Mouse (Mus musculus) neural tube, embryonic 11.5 days (tissue): ENCODE measurements around the gene Arhgef12. TPM values are rescaled to one million over a fixed set of nuclear protein-coding genes. Genes with fewer than 3 reads are reported as not detected.
A peak's percentile ranks its signal among the peaks of the same experiment; 100 is the strongest.

Experiments
- ATAC-seq: fragments of 200-750 bp; cut with Nextera tagmentation; 2 replicates; pipeline ENCODE4 v1.8.0; 2017; ENCODE audit warnings: moderate number of reproducible peaks, mild to moderate bottlenecking, moderate TSS enrichment, moderate library complexity; ENCODE audit not compliant: insufficient read depth, low FRiP score, low TSS enrichment
- DNase-seq: peaks from one replicate; pipeline ENCODE4 v3.0.0-alpha.2; 2015; ENCODE audit warnings: low spot score
- H3K27ac ChIP-seq: fragments of 300-500 bp; sonication (generic); 2 replicates; pipeline ENCODE4 v1.5.1; 2014; ENCODE audit warnings: low read depth, mild to moderate bottlenecking, low read length
- H3K27me3 ChIP-seq: fragments of 300-500 bp; sonication (generic); 2 replicates; pipeline ENCODE4 v1.6.1; 2014; ENCODE audit warnings: mild to moderate bottlenecking, low read length, mixed read lengths; ENCODE audit not compliant: control insufficient read depth, insufficient read depth
- H3K36me3 ChIP-seq: fragments of 300-500 bp; sonication (generic); 2 replicates; pipeline ENCODE4 v1.6.1; 2014; ENCODE audit warnings: mild to moderate bottlenecking, low read length, moderate library complexity, mixed read lengths; ENCODE audit not compliant: control insufficient read depth, insufficient read depth
- H3K4me1 ChIP-seq: fragments of 300-500 bp; sonication (generic); 2 replicates; pipeline ENCODE4 v1.6.1; 2014; ENCODE audit warnings: low read length, mixed read lengths; ENCODE audit not compliant: control insufficient read depth, insufficient read depth
- H3K4me2 ChIP-seq: fragments of 300-500 bp; sonication (generic); 2 replicates; pipeline ENCODE4 v1.6.1; 2014; ENCODE audit warnings: low read depth, mild to moderate bottlenecking, moderate library complexity
- H3K4me3 ChIP-seq: fragments of 300-500 bp; sonication (generic); 2 replicates; pipeline ENCODE4 v1.5.1; 2014; ENCODE audit warnings: low read depth, low read length
- H3K9ac ChIP-seq: fragments of 300-500 bp; sonication (generic); 2 replicates; pipeline ENCODE4 v1.6.1; 2014; ENCODE audit warnings: mild to moderate bottlenecking, low read length
- H3K9me3 ChIP-seq: fragments of 300-500 bp; sonication (generic); 2 replicates; pipeline ENCODE4 v1.6.1; 2016; ENCODE audit warnings: low read length; ENCODE audit not compliant: control insufficient read depth
- WGBS: fragments of 180-500 bp; shearing (Covaris S2); extraction: QIAGEN DNeasy Blood & Tissue Kit; methylation state at CpG from one replicate; pipeline ENCODE4 v1.1.7; 2014; 5-methylcytosine and 5-hydroxymethylcytosine counted together
- polyA plus RNA-seq: library from polyadenylated mRNA; unstranded; fragments of >200 nt; fragmentation: Nextera tagmentation; extraction: Ambion mirVana; gene quantifications from 2 replicates; pipeline ENCODE4 v1.2.1, GENCODE M21; 2014

Arhgef12 gene
- polyA plus RNA-seq, 1 experiment from 2014 or later: 10.3 TPM

GRCm38 (mm10) chr9:43015366-43015765 lies 91.7 kb downstream of the Arhgef12 start:
- Histone ChIP-seq H3K9me3 (no peaks in the 10 kb centered on the region), H3K9ac (no peak overlapping the region), H3K36me3 (0 out of 2 replicates have a peak, but pooled peaks cover 4% of the 10 kb centered on the region), H3K4me2 (no peak overlapping the region), H3K27me3 (no peaks in the 10 kb centered on the region), H3K27ac (no peak overlapping the region), H3K4me3 (no peak overlapping the region), H3K4me1 (no peaks in the 10 kb centered on the region)
- ATAC-seq (no peak), DNase-seq (no peak)
- WGBS: 94% methylated on average over 2 of the region's 2 CpGs

- Histone ChIP-seq H3K4me3 (no peak overlapping the region), H3K4me2 (no peak overlapping the region), H3K4me1 (no peaks in the 10 kb centered on the region), H3K27ac (no peak overlapping the region), H3K9me3 (no peaks in the 10 kb centered on the region), H3K27me3 (no peaks in the 10 kb centered on the region), H3K36me3 (0 out of 2 replicates have a peak, but pooled peaks cover 6% of the 10 kb centered on the region), H3K9ac (no peak overlapping the region)
- WGBS: 93% methylated on average over 1 of the region's 1 CpGs
- no peak for DNase-seq
- ATAC-seq: no peak
These were observed 92.2 kb downstream of the Arhgef12 start for GRCm38 (mm10) chr9:43014886-43015285.

GRCm38 (mm10) chr9:43012541-43012940 lies 94.5 kb downstream of the Arhgef12 start:
- Histone ChIP-seq H3K4me3 (no peak overlapping the region), H3K27ac (no peak overlapping the region), H3K4me2 (no peak overlapping the region), H3K9ac (no peak overlapping the region), H3K9me3 (no peaks in the 10 kb centered on the region), H3K4me1 (no peaks in the 10 kb centered on the region), H3K27me3 (no peaks in the 10 kb centered on the region), H3K36me3 (0 out of 2 replicates have a peak, but pooled peaks cover 4% of the 10 kb centered on the region)
- ATAC-seq: no peak
- WGBS: 90% methylated on average over 5 of the region's 5 CpGs
- DNase-seq: no peak

GRCm38 (mm10) chr9:43011061-43011460 lies 96.0 kb downstream of the Arhgef12 start:
- Histone ChIP-seq H3K4me2 (no peak overlapping the region), H3K36me3 (peaks cover 4% of the 10 kb centered on the region; the same call in 1 of the 2 replicates), H3K9me3 (no peaks in the 10 kb centered on the region), H3K27ac (no peak overlapping the region), H3K9ac (no peak overlapping the region), H3K4me1 (no peaks in the 10 kb centered on the region), H3K4me3 (no peak overlapping the region), H3K27me3 (no peaks in the 10 kb centered on the region)
- DNase-seq: no peak
- no peak for ATAC-seq
- 90% methylated on average over 4 of the region's 4 CpGs for WGBS

- 83% methylated on average over 5 of the region's 5 CpGs for WGBS
- Histone ChIP-seq H3K36me3 (peaks cover 4% of the 10 kb centered on the region), H3K9ac (no peak overlapping the region), H3K4me3 (no peak overlapping the region), H3K27ac (no peak overlapping the region), H3K4me1 (no peaks in the 10 kb centered on the region), H3K4me2 (no peak overlapping the region), H3K9me3 (no peaks in the 10 kb centered on the region), H3K27me3 (no peaks in the 10 kb centered on the region)
- DNase-seq: no peak
- no peak for ATAC-seq
These were observed 103.2 kb downstream of the Arhgef12 start for GRCm38 (mm10) chr9:43003881-43004280.

GRCm38 (mm10) chr9:43003017-43003416 lies 104.0 kb downstream of the Arhgef12 start:
- Histone ChIP-seq H3K36me3 (peaks cover 6% of the 10 kb centered on the region), H3K9me3 (no peaks in the 10 kb centered on the region)
- WGBS: 96% methylated on average over 4 of the region's 4 CpGs

GRCm38 (mm10) chr9:43000595-43001250 lies 106.3 kb downstream of the Arhgef12 start:
- H3K4me1 ChIP-seq: no peaks in the 10 kb centered on the region
- no peak overlapping the region for H3K27ac ChIP-seq
- H3K4me3 ChIP-seq: no peak overlapping the region
- ATAC-seq (no peak), DNase-seq (no peak)
- H3K9ac ChIP-seq: no peak overlapping the region
- H3K36me3 ChIP-seq: peaks cover 13% of the 10 kb centered on the region
- no peak overlapping the region for H3K4me2 ChIP-seq
- no peaks in the 10 kb centered on the region for H3K9me3 ChIP-seq
- 92% methylated on average over 11 of the region's 11 CpGs for WGBS
- no peaks in the 10 kb centered on the region for H3K27me3 ChIP-seq

More at GRCm38 (mm10) chr9:43003017-43003416, 104.0 kb downstream of the Arhgef12 start:
- H3K4me1 ChIP-seq: no peaks in the 10 kb centered on the region
- H3K27ac ChIP-seq: no peak overlapping the region
- H3K4me2 ChIP-seq: no peak overlapping the region
- no peak overlapping the region for H3K9ac ChIP-seq
- no peak for ATAC-seq
- no peak for DNase-seq
- H3K4me3 ChIP-seq: no peak overlapping the region
- H3K27me3 ChIP-seq: no peaks in the 10 kb centered on the region

GRCm38 (mm10) chr9:43000070-43000469 lies 107.0 kb downstream of the Arhgef12 start:
- ATAC-seq (no peak), DNase-seq (peak; percentile 19)
- no peaks in the 10 kb centered on the region for H3K27me3 ChIP-seq
- H3K4me2 ChIP-seq: no peak overlapping the region
- H3K4me1 ChIP-seq: no peaks in the 10 kb centered on the region
- no peak overlapping the region for H3K4me3 ChIP-seq
- H3K27ac ChIP-seq: no peak overlapping the region
- peaks cover 15% of the 10 kb centered on the region for H3K36me3 ChIP-seq
- no peak overlapping the region for H3K9ac ChIP-seq
- 94% methylated on average over 1 of the region's 1 CpGs for WGBS
- H3K9me3 ChIP-seq: no peaks in the 10 kb centered on the region

GRCm38 (mm10) chr9:42997526-42997925 lies 109.5 kb downstream of the Arhgef12 start:
- H3K27ac ChIP-seq: no peak overlapping the region
- H3K9me3 ChIP-seq: no peaks in the 10 kb centered on the region
- no peaks in the 10 kb centered on the region for H3K27me3 ChIP-seq
- ATAC-seq (no peak), DNase-seq (no peak)
- H3K4me2 ChIP-seq: no peak overlapping the region
- H3K9ac ChIP-seq: no peak overlapping the region
- no peaks in the 10 kb centered on the region for H3K4me1 ChIP-seq
- H3K36me3 ChIP-seq: peaks cover 16% of the 10 kb centered on the region
- no peak overlapping the region for H3K4me3 ChIP-seq
- WGBS: 91% methylated on average over 6 of the region's 6 CpGs
